Mouse (Mus musculus) spleen, adult 2 months (tissue): ENCODE results near the gene Spata17. TPM values are rescaled to one million over a fixed set of nuclear protein-coding genes. Genes with fewer than 3 reads are reported as not detected.

Experiments used
- DNase-seq, 2 experiments: peaks; one replicate each; pipeline versions ENCODE4 v3.0.0 to v3.0.0-alpha.2; 2012 to 2021; ENCODE audit warnings: low spot score in 2 of 2, low read depth in 1 of 2
- H3K27ac ChIP-seq: fragments of 200-500 bp; 2 replicates; pipeline ENCODE4 v1.5.1; 2012; ENCODE audit warnings: low read length, inconsistent platforms; ENCODE audit not compliant: insufficient read depth
- H3K27me3 ChIP-seq: fragments of 200-500 bp; 2 replicates; pipeline ENCODE4 v1.6.1; 2012; ENCODE audit warnings: mild to moderate bottlenecking, moderate library complexity, low read length, inconsistent platforms; ENCODE audit not compliant: control insufficient read depth, insufficient read depth
- H3K36me3 ChIP-seq: fragments of 200-500 bp; 2 replicates; pipeline ENCODE4 v1.6.1; 2012; ENCODE audit warnings: mild to moderate bottlenecking, low read length, inconsistent platforms; ENCODE audit not compliant: control insufficient read depth, insufficient read depth
- H3K4me1 ChIP-seq: fragments of 200-500 bp; 2 replicates; pipeline ENCODE4 v1.6.1; 2011; ENCODE audit warnings: inconsistent platforms; ENCODE audit not compliant: control insufficient read depth, insufficient read depth, insufficient read length
- H3K4me3 ChIP-seq: fragments of 200-500 bp; 2 replicates; pipeline ENCODE4 v1.5.1; 2011; ENCODE audit warnings: mild to moderate bottlenecking, inconsistent platforms; ENCODE audit not compliant: insufficient read depth, insufficient read length; ENCODE audit errors: extremely low read depth
- CTCF ChIP-seq: fragments of 200-500 bp; IDR thresholded peaks from 2 replicates; pipeline ENCODE4 v1.5.1; 2011; ENCODE audit warnings: mild to moderate bottlenecking, inconsistent platforms; ENCODE audit not compliant: insufficient read depth, insufficient read length, insufficient replicate concordance; ENCODE audit errors: extremely low read depth
- POLR2A ChIP-seq: fragments of 200-500 bp; IDR thresholded peaks from 2 replicates; pipeline ENCODE4 v1.6.1; 2011; ENCODE audit warnings: low read depth, low read length, inconsistent platforms
- WGBS: fragments of 180-500 bp; shearing (Covaris S2); methylation state at CpG from one replicate; pipeline ENCODE4 v1.1.7; 2018; 5-methylcytosine and 5-hydroxymethylcytosine counted together
- polyA plus RNA-seq: library from polyadenylated mRNA; depleted of rRNA; stranded (reverse); fragments of >200 nt; gene quantifications from 2 replicates; pipeline ENCODE4 v1.2.3, GENCODE M21; 2012

Spata17 gene
- polyA plus RNA-seq, 1 experiment, result not detected

DNA sequence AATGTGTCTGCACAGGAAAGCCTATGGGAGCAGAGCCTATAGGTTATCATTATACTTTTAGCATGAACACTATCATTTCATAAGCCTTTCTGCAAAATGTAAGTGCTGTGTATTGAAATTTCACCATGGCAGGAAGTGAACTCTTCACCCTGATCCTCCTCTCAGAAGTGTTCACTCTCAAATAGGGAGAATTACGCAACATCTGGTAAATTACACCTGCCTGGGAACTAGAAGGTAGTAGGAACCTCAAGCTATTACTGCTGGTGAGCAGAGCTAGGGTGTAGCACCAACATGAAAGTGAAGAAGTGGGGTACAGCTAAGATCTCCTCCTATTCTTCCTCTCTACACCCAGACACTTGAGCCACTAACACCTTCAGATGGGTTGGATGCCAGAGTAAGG, 155.4 kb downstream of the Spata17 start:
- 84% methylated on average over 1 of the region's 1 CpGs for WGBS

GRCm38 (mm10) chr1:187054333-187054732, 160.9 kb downstream of the Spata17 start:
- 79% methylated on average over 2 of the region's 2 CpGs for WGBS
- no peaks in the 10 kb centered on the region for H3K4me1 ChIP-seq
- no peak for TF ChIP-seq CTCF
- no peak for TF ChIP-seq POLR2A
- H3K27ac ChIP-seq, result no peak overlapping the region
- H3K4me3 ChIP-seq, result no peak overlapping the region
- no peaks in the 10 kb centered on the region for H3K36me3 ChIP-seq
- no peaks in the 10 kb centered on the region for H3K27me3 ChIP-seq
- no peak for DNase-seq

More for the DNA sequence above, 155.4 kb downstream of the Spata17 start:
- Histone ChIP-seq H3K27me3 (no peaks in the 10 kb centered on the region), H3K4me1 (no peaks in the 10 kb centered on the region), H3K36me3 (no peaks in the 10 kb centered on the region), H3K4me3 (no peak overlapping the region), H3K27ac (no peak overlapping the region)
- TF ChIP-seq CTCF (no peak), POLR2A (no peak)
- no peak for DNase-seq

DNA sequence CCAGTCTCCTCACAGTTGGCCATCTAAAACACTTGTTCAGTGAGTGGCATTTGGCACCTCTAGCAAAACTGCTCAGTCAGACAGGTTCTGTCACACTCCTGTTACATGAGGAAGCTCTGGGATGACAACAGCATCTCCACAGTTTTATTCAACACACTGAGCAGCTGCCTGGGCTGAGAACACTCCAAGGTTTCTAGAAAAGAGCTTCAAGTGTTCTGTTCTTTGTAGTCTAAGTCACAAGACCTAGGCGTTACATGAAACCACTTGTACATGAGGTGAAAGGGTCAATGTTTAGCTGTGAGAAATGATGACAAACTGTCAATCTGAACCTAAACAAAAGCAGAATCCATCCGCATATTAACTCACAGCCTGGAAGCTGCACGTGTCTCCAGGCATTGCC, 161.4 kb downstream of the Spata17 start:
- Histone ChIP-seq H3K4me1 (no peaks in the 10 kb centered on the region), H3K4me3 (no peak overlapping the region), H3K27me3 (no peaks in the 10 kb centered on the region), H3K27ac (no peak overlapping the region), H3K36me3 (no peaks in the 10 kb centered on the region)
- 82% methylated on average over 3 of the region's 3 CpGs for WGBS
- TF ChIP-seq POLR2A (no peak), CTCF (no peak)
- DNase-seq, result no peak

GRCm38 (mm10) chr1:187052532-187052931, 162.7 kb downstream of the Spata17 start:
- H3K4me3 ChIP-seq, result no peak overlapping the region
- H3K36me3 ChIP-seq, result no peaks in the 10 kb centered on the region
- no peak for TF ChIP-seq POLR2A
- no peaks in the 10 kb centered on the region for H3K27me3 ChIP-seq
- no peak overlapping the region for H3K27ac ChIP-seq
- DNase-seq, result no peak
- H3K4me1 ChIP-seq, result no peaks in the 10 kb centered on the region
- 77% methylated on average over 5 of the region's 5 CpGs for WGBS

GRCm38 (mm10) chr1:187051296-187051695, 164.0 kb downstream of the Spata17 start:
- TF ChIP-seq POLR2A (no peak), CTCF (no peak)
- H3K4me1 ChIP-seq, result no peaks in the 10 kb centered on the region
- H3K27ac ChIP-seq, result no peak overlapping the region
- 83% methylated on average over 8 of the region's 8 CpGs for whole genome bisulfite sequencing
- H3K4me3 ChIP-seq, result no peak overlapping the region
- no peaks in the 10 kb centered on the region for H3K36me3 ChIP-seq
- H3K27me3 ChIP-seq, result no peaks in the 10 kb centered on the region
- no peak for DNase-seq

GRCm38 (mm10) chr1:187048681-187049288, 166.5 kb downstream of the Spata17 start:
- Histone ChIP-seq H3K27ac (no peak overlapping the region), H3K27me3 (no peaks in the 10 kb centered on the region), H3K36me3 (no peaks in the 10 kb centered on the region), H3K4me1 (no peaks in the 10 kb centered on the region), H3K4me3 (no peak overlapping the region)
- TF ChIP-seq POLR2A, result no peak
- TF ChIP-seq CTCF, result no peak
- DNase-seq, result no peak
- WGBS, result 87% methylated on average over 9 of the region's 9 CpGs

DNA sequence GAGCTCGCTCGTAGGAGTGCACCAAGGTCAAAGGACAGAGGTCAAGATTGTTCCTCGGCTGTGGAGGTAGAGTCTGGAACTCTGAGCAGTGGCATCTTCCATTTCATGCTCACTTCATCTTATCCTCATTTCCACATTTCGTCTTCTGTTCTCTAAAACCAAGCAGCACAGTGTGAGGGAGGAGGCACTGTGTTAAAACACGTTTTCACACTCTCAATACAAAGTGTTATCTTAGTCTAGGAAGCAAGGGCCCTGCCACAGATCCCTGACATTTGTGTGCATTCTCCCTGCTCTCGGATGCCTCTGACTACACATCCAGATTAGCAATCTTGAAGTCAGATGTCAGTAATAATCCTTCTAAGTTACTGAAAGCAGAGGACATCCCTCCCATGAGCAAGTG, 170.5 kb downstream of the Spata17 start:
- TF ChIP-seq CTCF, result no peak
- no peak for TF ChIP-seq POLR2A
- Histone ChIP-seq H3K36me3 (no peaks in the 10 kb centered on the region), H3K27me3 (no peaks in the 10 kb centered on the region), H3K4me1 (no peaks in the 10 kb centered on the region), H3K27ac (no peak overlapping the region), H3K4me3 (no peak overlapping the region)
- WGBS, result 77% methylated on average over 6 of the region's 6 CpGs
- no peak for DNase-seq
